Mouse (Mus musculus): ENCODE data around the gene Sgpl1.

DNA sequence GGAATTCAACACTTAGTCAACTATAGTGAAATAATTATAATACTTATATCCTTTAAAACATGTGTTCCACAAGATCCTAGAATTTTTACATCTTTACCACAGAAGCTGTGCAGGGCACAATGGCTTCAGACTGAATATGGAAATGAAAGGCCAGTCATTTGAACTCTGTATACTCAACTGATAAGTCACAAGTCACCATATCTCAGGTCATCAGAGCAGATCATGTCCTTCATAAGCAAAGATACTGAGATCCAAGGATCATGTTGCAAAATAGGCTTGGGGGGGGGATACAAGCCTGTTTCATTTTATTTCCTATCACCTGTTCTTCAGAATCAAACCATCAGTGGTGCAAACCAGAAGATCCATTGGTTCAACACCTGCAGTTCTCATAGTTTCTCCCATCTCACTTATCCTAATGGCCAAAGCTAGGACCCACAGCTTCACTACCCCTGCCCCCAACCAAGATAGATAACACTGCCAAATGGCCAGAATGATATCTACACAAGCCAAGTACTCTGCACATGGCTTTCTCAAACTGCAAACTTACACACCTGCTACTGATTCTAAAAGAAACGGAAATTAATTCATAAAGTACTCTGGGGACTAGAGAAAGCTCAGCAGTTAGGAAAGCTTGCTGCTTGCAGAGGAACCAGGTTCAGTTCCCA lies 18.7 kb downstream of the Sgpl1 start:
- TF ChIP-seq POLR2A (IDR thresholded peaks at IDR 0.05; ENCODE audit: extremely low read depth, insufficient read depth, low read length) = no peak
- no peak for TF ChIP-seq CTCF (IDR thresholded peaks at IDR 0.05; ENCODE audit: low read depth, low read length)

Measured in liver, adult 2 months (tissue).